Mouse (Mus musculus): ENCODE data around the gene Mapre3.

- no peak for TF ChIP-seq TCF12 (IDR thresholded peaks at IDR 0.05; ENCODE audit: low read depth, low read length)
- no peak for TF ChIP-seq EP300 (IDR thresholded peaks at IDR 0.05; ENCODE audit: low read length)
- TF ChIP-seq CTCF (conservative IDR thresholded peaks at IDR 0.05 in 1 of 2, IDR thresholded peaks at IDR 0.05 in 1 of 2; ENCODE audit: low read depth in 2 of 2, low read length in 2 of 2): no peak
- no peak for TF ChIP-seq ZNF384 (IDR thresholded peaks at IDR 0.05; ENCODE audit: low read depth, low read length)
- TF ChIP-seq MEF2A (IDR thresholded peaks at IDR 0.05; ENCODE audit: borderline replicate concordance, low read depth, low read length): no peak
- TF ChIP-seq GABPA (IDR thresholded peaks at IDR 0.05; ENCODE audit: insufficient replicate concordance, low read depth, low read length): no peak
- no peak for TF ChIP-seq ZKSCAN1 (IDR thresholded peaks at IDR 0.05; ENCODE audit: borderline replicate concordance, low read depth, low read length)
- TF ChIP-seq POLR2A (IDR thresholded peaks at IDR 0.05; ENCODE audit: low read depth, low read length): no peak
- no peak for TF ChIP-seq ZC3H11A (IDR thresholded peaks at IDR 0.05; ENCODE audit: low read depth, low read length)
- no peak for TF ChIP-seq POLR2AphosphoS2 (IDR thresholded peaks at IDR 0.05; ENCODE audit: low read depth, low read length)
- no peak for TF ChIP-seq MAFK (IDR thresholded peaks at IDR 0.05; ENCODE audit: insufficient replicate concordance, low read length)
These were observed 99.7 kb downstream of the Mapre3 start for GRCm38 (mm10) chr5:30914101-30914635.

All from CH12.LX (cell line).